Mouse (Mus musculus): ENCODE data around the gene Egfl8. TPM values are rescaled to one million over a fixed set of nuclear protein-coding genes. Genes with fewer than 3 reads are reported as not detected.

The Egfl8 gene
- total and polyA plus RNA-seq, 2 experiments = 0.37 to 1.2 TPM

DNA sequence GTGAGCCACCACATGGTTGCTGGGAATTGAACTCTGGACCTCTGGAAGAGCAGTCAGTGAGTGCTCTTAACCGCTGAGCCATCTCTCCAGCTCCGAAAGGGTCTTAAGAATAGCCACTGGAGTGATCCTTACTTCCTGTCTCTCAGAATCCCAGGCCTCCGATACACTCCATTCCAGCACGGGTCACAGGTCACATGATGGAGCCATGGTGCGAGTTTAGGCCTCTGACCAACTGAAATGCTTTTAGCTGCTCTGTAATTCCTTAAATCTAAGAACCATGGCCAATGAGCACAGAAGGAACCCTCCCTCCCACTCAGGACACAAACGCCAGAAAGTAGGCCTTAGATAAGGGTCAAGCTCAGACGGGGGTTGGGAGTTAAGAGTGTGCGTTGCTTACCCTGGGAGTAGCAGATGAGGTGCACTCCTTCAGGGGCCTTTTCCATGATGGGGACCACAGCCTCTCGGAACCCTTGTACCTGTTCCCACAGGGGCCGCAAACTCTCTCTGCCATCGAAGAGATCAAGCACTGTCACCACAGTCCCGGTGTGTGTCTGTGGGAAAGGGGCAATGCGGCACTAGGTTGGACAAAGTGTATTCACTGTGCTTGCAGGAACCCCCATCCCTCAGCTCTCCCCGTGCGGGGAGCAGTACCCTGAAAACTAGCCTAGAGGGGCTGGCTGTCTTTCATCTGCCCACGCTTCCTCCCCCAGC lies 10.4 kb upstream of the Egfl8 start:
- Histone ChIP-seq H3K4me1 (ENCODE audit: control insufficient read depth, insufficient read depth, low read length) (0 out of 2 replicates have a peak, but pooled peaks cover 5% of the 10 kb centered on the region), H3K79me2 (ENCODE audit: control insufficient read depth, insufficient read depth, low read length) (no peaks in the 10 kb centered on the region), H3K4me3 (ENCODE audit: insufficient read depth, low read depth, low read length) (no peak overlapping the region; the same call in 1 of the 2 replicates), H3K9ac (ENCODE audit: low read depth, low read length) (peak overlapping the region; percentile 71; the same call in 1 of the 2 replicates), H3K27me3 (ENCODE audit: control insufficient read depth, insufficient read depth, low read length) (no peaks in the 10 kb centered on the region), H3K36me3 (ENCODE audit: control insufficient read depth, insufficient read depth, low read length) (peaks cover 11% of the 10 kb centered on the region), H3K27ac (replicated peaks; ENCODE audit: insufficient read depth, low read depth, low read length) (no peak overlapping the region)
- DNase-seq (ENCODE audit: extremely low read depth, low read depth, low spot score) = no peak
- WGBS = 57% methylated on average over 16 of the region's 16 CpGs
- TF ChIP-seq POLR2A (IDR thresholded peaks at IDR 0.05; ENCODE audit: extremely low read depth, insufficient read depth, low read length) (no peak), CTCF (IDR thresholded peaks at IDR 0.05; ENCODE audit: low read depth, low read length) (no peak)

DNA sequence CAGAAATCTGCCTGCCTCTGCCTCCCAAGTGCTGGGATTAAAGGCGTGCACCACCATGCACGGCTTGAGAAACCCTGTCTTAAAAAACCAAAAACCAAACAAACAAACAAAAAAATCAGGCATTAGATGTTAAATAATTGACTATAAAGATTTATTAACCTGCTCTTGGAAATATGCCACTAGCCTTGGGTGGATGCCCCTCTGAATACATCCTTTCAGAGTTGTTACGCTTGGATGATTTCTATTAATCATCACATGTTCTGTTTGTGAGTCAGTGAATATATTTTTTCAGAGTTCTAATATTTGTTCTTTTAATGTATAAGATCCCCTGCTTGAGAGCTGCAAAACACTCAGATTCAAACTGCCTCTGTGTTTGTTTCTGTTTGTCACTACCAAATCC lies 9.2 kb upstream of the Egfl8 start:
- no peaks in the 10 kb centered on the region for H3K79me2 ChIP-seq (ENCODE audit: control insufficient read depth, insufficient read depth, low read length)
- no peaks in the 10 kb centered on the region for H3K27me3 ChIP-seq (ENCODE audit: control insufficient read depth, insufficient read depth, low read length)
- H3K4me3 ChIP-seq (ENCODE audit: insufficient read depth, low read depth, low read length) = no peak overlapping the region
- H3K4me1 ChIP-seq (ENCODE audit: control insufficient read depth, insufficient read depth, low read length) = 0 out of 2 replicates have a peak, but pooled peaks cover 5% of the 10 kb centered on the region
- no peak overlapping the region for H3K27ac ChIP-seq (replicated peaks; ENCODE audit: insufficient read depth, low read depth, low read length)
- no peak for TF ChIP-seq POLR2A (IDR thresholded peaks at IDR 0.05; ENCODE audit: extremely low read depth, insufficient read depth, low read length)
- no peak for TF ChIP-seq CTCF (IDR thresholded peaks at IDR 0.05; ENCODE audit: low read depth, low read length)
- no peak for DNase-seq (ENCODE audit: extremely low read depth, low read depth, low spot score)
- WGBS = 73% methylated on average over 3 of the region's 3 CpGs
- H3K9ac ChIP-seq (ENCODE audit: low read depth, low read length) = no peak overlapping the region
- H3K36me3 ChIP-seq (ENCODE audit: control insufficient read depth, insufficient read depth, low read length) = peaks cover 11% of the 10 kb centered on the region

GRCm38 (mm10) chr17:34623161-34623560 lies 7.4 kb upstream of the Egfl8 start:
- Histone ChIP-seq H3K4me3 (ENCODE audit: insufficient read depth, low read depth, low read length) (no peak overlapping the region), H3K4me1 (ENCODE audit: control insufficient read depth, insufficient read depth, low read length) (0 out of 2 replicates have a peak, but pooled peaks cover 5% of the 10 kb centered on the region), H3K9ac (ENCODE audit: low read depth, low read length) (no peak overlapping the region), H3K27ac (replicated peaks; ENCODE audit: insufficient read depth, low read depth, low read length) (no peak overlapping the region), H3K36me3 (ENCODE audit: control insufficient read depth, insufficient read depth, low read length) (peaks cover 11% of the 10 kb centered on the region), H3K79me2 (ENCODE audit: control insufficient read depth, insufficient read depth, low read length) (no peaks in the 10 kb centered on the region), H3K27me3 (ENCODE audit: control insufficient read depth, insufficient read depth, low read length) (no peaks in the 10 kb centered on the region)
- 89% methylated on average over 9 of the region's 9 CpGs for WGBS
- TF ChIP-seq CTCF (IDR thresholded peaks at IDR 0.05; ENCODE audit: low read depth, low read length) = no peak
- TF ChIP-seq POLR2A (IDR thresholded peaks at IDR 0.05; ENCODE audit: extremely low read depth, insufficient read depth, low read length) = no peak
- DNase-seq (ENCODE audit: extremely low read depth, low read depth, low spot score) = no peak

- Histone ChIP-seq H3K9ac (ENCODE audit: low read depth, low read length) (no peak overlapping the region), H3K79me2 (ENCODE audit: control insufficient read depth, insufficient read depth, low read length) (no peaks in the 10 kb centered on the region)
These were observed 5.2 kb upstream of the Egfl8 start for GRCm38 (mm10) chr17:34621006-34621405.

DNA sequence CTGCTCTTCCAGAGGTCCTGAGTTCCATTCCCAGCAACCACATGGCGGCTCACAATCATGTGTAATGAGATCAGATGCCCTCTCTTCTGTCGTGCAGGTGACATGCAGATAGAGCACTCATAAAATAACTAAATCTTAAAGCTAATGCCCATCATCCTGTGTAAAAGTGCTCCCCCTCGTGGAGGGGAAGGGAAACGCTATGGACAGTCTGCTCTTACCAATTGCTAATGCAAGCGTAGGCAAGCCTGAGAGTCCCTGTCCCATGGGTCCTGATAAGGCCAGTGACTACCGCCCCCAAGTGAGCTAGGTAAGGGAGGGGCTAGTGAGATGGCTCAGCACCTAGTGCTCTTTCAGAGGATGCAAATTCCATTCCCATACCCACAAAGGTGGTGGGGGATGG lies 3.2 kb upstream of the Egfl8 start:
- Histone ChIP-seq H3K27ac (replicated peaks; ENCODE audit: insufficient read depth, low read depth, low read length) (no peak overlapping the region), H3K27me3 (ENCODE audit: control insufficient read depth, insufficient read depth, low read length) (no peaks in the 10 kb centered on the region), H3K79me2 (ENCODE audit: control insufficient read depth, insufficient read depth, low read length) (no peaks in the 10 kb centered on the region), H3K4me3 (ENCODE audit: insufficient read depth, low read depth, low read length) (no peak overlapping the region), H3K4me1 (ENCODE audit: control insufficient read depth, insufficient read depth, low read length) (no peaks in the 10 kb centered on the region), H3K36me3 (ENCODE audit: control insufficient read depth, insufficient read depth, low read length) (peaks cover 10% of the 10 kb centered on the region), H3K9ac (ENCODE audit: low read depth, low read length) (no peak overlapping the region)
- WGBS = 19% methylated on average over 6 of the region's 6 CpGs
- TF ChIP-seq CTCF (IDR thresholded peaks at IDR 0.05; ENCODE audit: low read depth, low read length) = peak; percentile 69
- no peak for TF ChIP-seq POLR2A (IDR thresholded peaks at IDR 0.05; ENCODE audit: extremely low read depth, insufficient read depth, low read length)
- DNase-seq (ENCODE audit: extremely low read depth, low read depth, low spot score) = peak; percentile 61

More at GRCm38 (mm10) chr17:34621006-34621405, 5.2 kb upstream of the Egfl8 start:
- Histone ChIP-seq H3K36me3 (ENCODE audit: control insufficient read depth, insufficient read depth, low read length) (peaks cover 11% of the 10 kb centered on the region), H3K27me3 (ENCODE audit: control insufficient read depth, insufficient read depth, low read length) (no peaks in the 10 kb centered on the region), H3K27ac (replicated peaks; ENCODE audit: insufficient read depth, low read depth, low read length) (no peak overlapping the region), H3K4me1 (ENCODE audit: control insufficient read depth, insufficient read depth, low read length) (no peaks in the 10 kb centered on the region), H3K4me3 (ENCODE audit: insufficient read depth, low read depth, low read length) (no peak overlapping the region)
- TF ChIP-seq POLR2A (IDR thresholded peaks at IDR 0.05; ENCODE audit: extremely low read depth, insufficient read depth, low read length) = no peak
- no peak for TF ChIP-seq CTCF (IDR thresholded peaks at IDR 0.05; ENCODE audit: low read depth, low read length)
- WGBS = 52% methylated on average over 8 of the region's 8 CpGs
- no peak for DNase-seq (ENCODE audit: extremely low read depth, low read depth, low spot score)

- Histone ChIP-seq H3K36me3 (ENCODE audit: control insufficient read depth, insufficient read depth, low read length) (no peaks in the 10 kb centered on the region; the same call in 1 of the 2 replicates), H3K27ac (replicated peaks; ENCODE audit: insufficient read depth, low read depth, low read length) (no peak overlapping the region)
- 93% methylated on average over 10 of the region's 10 CpGs for WGBS
These were observed 1.9 kb downstream of the Egfl8 start for GRCm38 (mm10) chr17:34613830-34614229.

More at GRCm38 (mm10) chr17:34613830-34614229, 1.9 kb downstream of the Egfl8 start:
- H3K4me1 ChIP-seq (ENCODE audit: control insufficient read depth, insufficient read depth, low read length) = no peaks in the 10 kb centered on the region
- DNase-seq (ENCODE audit: extremely low read depth, low read depth, low spot score) = no peak
- no peak for TF ChIP-seq POLR2A (IDR thresholded peaks at IDR 0.05; ENCODE audit: extremely low read depth, insufficient read depth, low read length)
- TF ChIP-seq CTCF (IDR thresholded peaks at IDR 0.05; ENCODE audit: low read depth, low read length) = no peak
- H3K27me3 ChIP-seq (ENCODE audit: control insufficient read depth, insufficient read depth, low read length) = no peaks in the 10 kb centered on the region
- no peaks in the 10 kb centered on the region for H3K79me2 ChIP-seq (ENCODE audit: control insufficient read depth, insufficient read depth, low read length)
- H3K4me3 ChIP-seq (ENCODE audit: insufficient read depth, low read depth, low read length) = no peak overlapping the region
- H3K9ac ChIP-seq (ENCODE audit: low read depth, low read length) = no peak overlapping the region

All from liver, adult 2 months (tissue).